Mouse (Mus musculus) heart, postnatal 10 days (tissue): ENCODE measurements at regions not wholly inside any gene's neighbourhood (a gene's known extent, or its start where the extent isn't known, plus 50 kb on each side); places are given as distances from the start of the nearest gene placed in this dataset.
A peak's percentile ranks its signal among the peaks of the same experiment; 100 is the strongest.

Experiments used
- DNase-seq, 2 experiments: peaks; one replicate each; pipeline ENCODE4 v3.0.0; 2021
- intact Hi-C: fragments of 180-260 bp; cut with DNase I; formaldehyde crosslinking; loops from one replicate; pipeline ENCODE4 v1.15.1; 2025

DNA sequence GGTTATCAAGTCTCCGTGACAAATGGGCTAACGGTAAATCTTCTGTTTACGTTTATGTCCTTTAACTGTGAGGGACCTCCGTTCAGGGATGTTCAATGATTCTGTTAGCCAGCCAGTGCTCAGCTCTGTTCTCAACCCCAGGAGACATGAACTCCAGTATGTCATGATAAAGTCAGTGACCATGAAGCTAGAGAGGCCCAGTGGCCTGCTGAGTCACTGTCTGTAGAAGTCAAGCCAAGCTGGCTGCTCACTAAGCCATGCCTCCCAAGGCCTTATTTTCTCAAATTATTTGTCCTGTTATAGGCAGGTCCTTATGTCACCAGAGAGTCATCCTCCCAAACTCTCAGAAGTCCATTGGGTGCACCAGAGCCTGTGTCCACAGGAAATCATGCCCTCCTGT is 252.9 kb downstream of the Cog6 start:
- DNase-seq = peak in 1 of 2 experiments; percentile 10
- intact Hi-C loops = no loop called here

DNA sequence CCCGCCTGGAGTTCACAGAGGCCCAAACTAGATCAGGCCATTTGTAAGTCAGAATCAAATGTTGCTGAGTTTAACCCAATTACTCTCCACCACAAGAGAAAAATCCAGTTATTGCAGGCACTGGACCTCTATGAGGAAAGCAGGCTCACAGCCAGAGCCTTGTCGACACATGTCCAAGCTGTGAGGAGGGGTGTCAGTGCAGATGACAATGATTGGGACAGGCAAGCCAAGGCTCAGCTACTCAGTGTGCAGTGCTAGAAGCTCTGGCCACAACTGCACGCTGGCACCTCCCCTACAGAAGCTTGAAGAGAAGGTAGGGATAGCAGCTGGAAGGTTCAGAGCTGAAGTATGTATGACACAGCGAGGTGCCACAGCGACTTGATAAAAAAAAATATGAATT is 253.4 kb downstream of the Cog6 start:
- intact Hi-C loops = no loop called here
- DNase-seq = peak; percentile 14 to 18

DNA sequence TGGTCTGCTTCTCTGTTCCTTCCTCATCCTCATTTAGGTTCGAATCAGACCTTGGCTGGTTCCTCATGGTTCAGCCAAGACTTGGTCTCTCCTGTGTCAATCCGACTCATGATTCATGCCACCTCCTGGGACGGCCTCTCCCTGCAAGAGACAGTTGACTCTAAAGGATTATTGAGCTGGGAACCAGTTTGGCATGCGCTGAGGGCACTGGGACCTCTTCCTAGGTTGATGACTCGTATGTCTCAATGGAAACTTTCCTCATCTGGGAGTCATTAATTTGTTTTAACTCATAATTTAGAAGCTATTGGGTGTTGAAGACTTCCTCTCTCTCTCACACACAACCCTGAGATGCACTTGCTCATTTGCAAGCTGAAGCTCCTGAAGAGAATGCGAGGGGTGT is 254.5 kb downstream of the Cog6 start:
- no peak for DNase-seq
- intact Hi-C loops = no loop called here

DNA sequence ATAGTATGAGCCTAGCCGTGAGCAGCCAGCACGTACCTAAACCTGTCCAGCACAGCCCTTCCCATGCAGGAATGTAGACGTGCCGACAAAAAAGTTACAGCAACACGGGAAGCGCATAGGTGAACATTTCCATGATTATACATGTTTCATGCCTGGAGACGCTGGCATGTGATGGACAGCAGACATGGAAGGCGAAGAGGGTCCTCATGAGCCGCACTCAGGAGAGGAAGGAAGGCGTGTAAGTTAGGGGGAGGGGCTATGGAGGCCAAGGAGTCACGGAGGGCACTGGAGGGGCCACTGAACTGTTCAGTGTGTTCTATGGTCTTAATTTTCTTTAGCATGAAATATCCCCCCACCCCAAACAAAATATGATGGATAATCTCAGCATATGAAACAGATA is 257.2 kb downstream of the Cog6 start:
- intact Hi-C loops = loop anchor here (5.0 kb wide), 1 partner anchor 128 kb away; no protein-coding TSS in a partner anchor

DNA sequence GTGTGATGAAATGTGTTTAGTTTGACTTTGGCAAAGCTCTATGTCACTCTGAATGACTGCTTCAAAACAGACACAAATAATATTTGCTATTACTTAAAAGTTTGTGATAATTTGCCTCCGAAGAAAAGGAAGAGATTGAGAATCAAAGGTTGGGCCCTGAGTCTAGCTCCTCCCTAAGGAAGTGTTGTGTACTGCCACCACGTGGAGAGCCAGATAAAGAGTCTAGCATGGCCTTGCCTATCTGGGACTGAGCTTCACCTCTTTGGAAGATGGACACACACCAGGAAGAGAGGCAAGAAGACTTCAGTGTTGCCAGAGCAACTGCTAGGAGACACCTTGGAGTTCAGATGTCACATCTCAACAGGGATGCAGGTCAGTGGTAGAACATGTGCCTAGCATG is 258.5 kb downstream of the Cog6 start:
- peak; percentile 56 to 59 for DNase-seq
- intact Hi-C loops = loop anchor here (1.0 to 5.0 kb wide), 2 partner anchors 126 to 496 kb away; no protein-coding TSS in a partner anchor

More for the DNA sequence above, 257.2 kb downstream of the Cog6 start:
- no peak for DNase-seq

DNA sequence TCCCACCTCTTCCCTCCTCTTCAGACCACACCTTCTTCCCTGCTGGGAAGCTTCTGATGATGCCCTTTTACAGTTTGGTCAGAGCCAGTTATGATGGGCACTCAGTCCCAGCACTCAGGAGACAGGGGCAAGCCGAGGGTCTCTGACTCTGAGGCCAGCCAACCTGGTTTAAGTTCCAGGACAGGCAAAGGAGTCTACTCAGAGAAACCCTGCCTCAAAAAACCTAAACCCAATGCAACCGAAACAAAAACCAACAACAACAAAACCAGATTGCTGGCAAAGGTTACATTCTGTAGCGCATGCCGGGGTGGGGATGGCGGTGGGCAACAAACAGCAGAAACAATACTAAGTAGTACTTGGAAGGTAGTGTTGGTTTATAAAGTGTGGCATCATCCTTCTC is 260.2 kb downstream of the Cog6 start:
- DNase-seq = no peak
- intact Hi-C loops = loop anchor here (5.0 kb wide), 1 partner anchor 125 kb away; no protein-coding TSS in a partner anchor

DNA sequence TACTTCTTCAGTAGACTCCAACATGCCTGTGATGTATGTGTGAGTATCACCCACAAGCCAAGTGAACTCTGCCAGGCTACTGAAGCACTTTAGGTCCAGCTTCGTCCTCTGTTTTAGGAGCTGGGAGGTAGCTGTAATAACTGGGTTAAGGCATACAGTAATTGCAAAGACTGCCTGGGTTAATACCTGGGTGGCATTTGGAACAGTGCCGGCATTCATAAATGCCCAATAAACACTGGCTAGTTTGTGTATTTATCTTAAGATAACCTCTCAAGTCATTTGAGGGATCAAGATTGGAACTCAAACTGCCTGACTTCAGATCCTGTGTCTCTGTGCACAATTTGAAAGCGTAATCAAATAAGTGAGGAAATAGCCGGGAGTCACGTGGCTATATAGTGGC is 261.0 kb downstream of the Cog6 start:
- intact Hi-C loops = loop anchor here (5.0 kb wide), 1 partner anchor 124 kb away; no protein-coding TSS in a partner anchor

DNA sequence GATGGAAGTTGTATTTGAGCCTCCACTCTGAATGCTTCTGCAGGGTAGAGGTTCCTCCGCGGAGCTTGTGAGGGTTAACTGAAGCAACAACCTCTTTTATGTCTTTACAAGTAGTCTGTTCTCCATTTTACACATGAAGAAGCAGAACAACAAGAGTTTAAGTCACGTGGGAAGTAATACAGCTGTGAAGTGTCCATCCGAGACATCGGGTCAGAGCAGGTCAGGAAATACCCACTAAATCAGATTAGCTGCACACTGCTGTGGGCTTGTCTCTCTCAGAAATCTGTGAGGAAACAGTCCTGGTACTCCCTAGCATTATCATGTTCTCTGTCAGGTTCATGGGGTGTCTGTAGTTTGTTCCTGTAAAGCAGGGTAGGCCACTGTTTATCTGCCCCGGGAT is 262.1 kb downstream of the Cog6 start:
- DNase-seq = no peak
- intact Hi-C loops = loop anchor here (5.0 kb wide), 1 partner anchor 123 kb away; no protein-coding TSS in a partner anchor

More for the DNA sequence above, 261.0 kb downstream of the Cog6 start:
- DNase-seq = no peak

DNA sequence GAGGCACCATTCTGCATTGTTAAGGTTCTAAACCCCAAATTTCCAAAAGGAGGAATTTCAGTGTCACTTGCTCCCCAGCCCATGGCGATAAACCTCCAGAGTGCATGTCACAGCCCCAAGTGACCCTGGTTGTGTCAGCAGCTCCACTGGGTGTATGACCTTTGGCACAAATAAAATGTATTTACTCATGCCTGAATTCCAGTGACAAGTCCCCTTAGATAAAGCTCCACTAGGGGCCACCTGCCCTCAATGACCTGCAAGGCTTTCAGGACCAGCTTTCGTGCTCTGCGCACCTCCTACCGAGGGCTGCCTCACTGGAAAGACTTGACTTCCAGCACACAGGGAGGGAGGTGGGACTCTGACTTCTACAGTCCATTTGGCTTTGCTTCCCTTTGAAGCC is 262.6 kb downstream of the Cog6 start:
- intact Hi-C loops = no loop called here
- DNase-seq = peak in 1 of 2 experiments; percentile 9

DNA sequence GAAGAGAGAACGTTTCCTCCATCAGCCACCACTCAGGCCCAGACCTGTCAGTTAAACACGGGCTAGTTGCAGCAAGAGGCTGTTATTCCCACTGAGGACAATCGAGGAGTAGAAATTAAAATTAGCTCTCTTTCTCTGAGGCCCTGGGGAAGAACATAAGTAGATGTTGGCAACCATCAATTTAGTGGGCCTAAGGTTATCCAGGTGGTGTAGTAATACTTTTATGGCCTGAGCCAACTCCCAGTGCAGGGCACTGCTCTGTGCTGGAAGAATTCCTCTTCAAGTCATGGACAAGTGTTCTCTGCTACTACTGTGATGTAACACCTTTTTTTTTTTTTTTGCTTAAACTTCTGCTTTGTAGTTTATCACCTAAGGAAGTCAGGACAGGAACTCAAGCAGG is 270.1 kb downstream of the Cog6 start:
- intact Hi-C loops = no loop called here
- no peak for DNase-seq

DNA sequence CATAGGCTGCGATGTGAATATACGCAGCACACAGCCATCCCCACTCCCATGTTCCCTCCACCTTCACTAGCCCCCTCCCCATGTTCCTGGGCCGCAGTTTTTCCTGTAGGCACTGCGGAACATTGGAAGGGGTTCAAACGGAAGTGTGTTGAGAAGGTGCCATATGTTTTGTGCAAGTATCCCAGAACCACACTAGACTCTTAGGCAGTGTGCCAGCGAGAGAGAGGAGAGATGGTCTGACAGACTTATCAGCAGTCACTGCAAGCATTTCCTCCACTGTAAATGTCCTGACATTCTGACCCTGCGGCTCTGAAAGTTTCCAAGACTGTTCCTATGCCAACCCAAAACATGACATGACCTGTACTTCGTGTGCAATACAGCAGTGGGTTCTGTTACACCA is 272.7 kb downstream of the Cog6 start:
- intact Hi-C loops = loop anchor here (5.0 kb wide), 1 partner anchor 102 kb away; no protein-coding TSS in a partner anchor
- DNase-seq = peak; percentile 37 to 46

DNA sequence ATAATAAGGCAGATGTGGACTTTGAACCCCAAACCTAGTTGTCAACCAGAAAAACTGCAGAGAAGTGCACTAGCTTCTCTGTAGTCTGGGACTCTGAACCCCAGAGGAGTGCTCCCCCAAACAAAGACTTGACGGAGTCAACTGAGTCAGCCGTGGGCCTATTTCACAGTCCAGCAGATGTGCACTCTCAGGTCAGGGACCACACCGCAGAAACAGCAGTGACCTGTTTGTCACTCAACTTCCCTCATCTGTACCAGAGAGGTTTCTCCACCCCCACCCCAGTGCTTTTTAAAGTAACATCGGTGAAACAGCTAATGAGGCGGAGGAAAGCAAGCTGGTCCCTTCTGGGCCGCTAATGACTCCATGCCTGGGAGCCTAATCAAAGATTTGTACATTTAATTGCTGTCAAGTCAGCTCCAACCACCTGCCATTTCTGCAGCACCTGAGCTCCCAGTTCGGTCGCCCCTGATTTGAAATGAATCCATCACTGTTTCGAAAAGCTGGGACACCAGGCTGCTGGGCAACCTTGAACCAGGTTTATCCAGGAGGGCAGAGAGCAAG is 276.5 kb downstream of the Cog6 start:
- DNase-seq = no peak
- intact Hi-C loops = loop anchor here (5.0 kb wide), 1 partner anchor 98 kb away; no protein-coding TSS in a partner anchor

DNA sequence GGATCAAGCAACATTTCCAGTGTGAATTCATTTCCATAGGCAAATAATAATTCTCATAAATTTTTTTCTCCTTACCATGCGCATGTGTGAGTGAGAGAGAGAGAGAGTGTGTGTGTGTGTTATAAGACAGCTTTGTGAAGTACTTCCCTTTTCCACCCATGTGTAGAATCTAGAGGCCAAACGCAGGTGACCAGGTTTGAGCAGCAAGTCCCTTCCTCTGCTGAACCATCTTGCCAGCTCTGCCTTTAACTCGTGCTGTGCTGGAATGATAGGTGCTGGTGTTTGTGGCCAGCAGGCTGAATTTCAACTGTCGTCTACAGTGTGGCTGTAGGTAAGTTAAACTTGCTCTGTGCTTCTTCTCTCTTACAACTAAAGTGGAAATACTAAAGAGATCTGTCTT is 277.5 kb downstream of the Cog6 start:
- intact Hi-C loops = no loop called here
- DNase-seq = no peak

DNA sequence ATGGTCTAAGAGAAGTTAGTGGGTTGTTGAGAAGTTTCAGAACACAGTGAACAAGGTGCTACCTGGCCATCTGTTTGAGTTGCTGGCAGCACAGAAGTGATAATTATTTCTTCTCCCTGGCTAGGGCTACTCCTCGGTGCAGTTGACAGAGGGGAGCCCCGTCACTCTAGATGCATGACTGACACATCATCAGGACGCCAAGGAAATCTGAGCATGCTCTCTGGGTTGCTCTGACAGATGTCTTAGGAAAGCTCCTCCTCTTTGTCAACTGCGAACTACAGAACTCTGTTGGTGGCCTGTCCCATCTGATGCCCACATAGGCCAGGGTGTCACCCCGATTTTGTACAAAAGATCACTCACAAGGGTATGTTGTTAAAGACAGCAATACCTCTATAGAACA is 278.7 kb downstream of the Cog6 start:
- intact Hi-C loops = no loop called here
- DNase-seq = no peak

DNA sequence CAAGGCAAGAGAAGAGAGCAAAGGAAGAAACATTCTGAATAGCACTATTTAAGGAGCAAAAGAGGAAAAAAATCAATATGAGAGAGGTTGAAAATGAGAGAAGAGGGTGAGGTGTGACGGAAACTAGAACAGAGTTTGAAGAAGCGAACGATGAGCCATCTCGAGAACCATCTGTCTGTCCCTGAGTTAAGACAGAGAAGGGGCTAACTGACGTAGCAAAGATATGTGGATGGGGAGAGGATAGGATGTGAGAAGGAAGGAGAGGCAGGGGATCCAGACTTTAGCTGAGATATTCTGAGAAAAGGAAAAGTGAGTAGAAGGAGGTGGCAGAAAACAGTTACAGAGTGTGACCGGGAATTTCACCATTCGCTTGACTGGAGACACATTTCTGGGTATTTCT is 281.1 kb downstream of the Cog6 start:
- DNase-seq = no peak
- intact Hi-C loops = no loop called here

DNA sequence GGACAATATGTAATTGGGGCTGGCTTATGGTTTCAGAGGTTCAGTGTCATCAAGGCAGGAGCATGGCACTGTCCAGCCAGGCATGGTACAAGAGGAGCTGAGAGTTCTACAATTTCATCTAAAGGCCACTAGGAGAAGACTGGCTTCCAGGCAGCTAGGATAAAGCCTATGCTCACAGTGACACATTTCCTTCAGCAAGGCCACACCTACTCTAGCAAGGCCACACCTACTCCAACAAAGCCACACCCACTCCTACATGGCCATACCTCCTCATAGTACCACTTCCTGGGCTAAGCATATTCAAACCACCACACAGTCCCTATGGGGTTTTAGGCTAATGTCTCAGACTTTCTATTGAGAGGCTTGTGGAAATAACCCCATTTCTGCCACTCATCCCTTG is 285.1 kb downstream of the Cog6 start:
- intact Hi-C loops = no loop called here
- no peak for DNase-seq

DNA sequence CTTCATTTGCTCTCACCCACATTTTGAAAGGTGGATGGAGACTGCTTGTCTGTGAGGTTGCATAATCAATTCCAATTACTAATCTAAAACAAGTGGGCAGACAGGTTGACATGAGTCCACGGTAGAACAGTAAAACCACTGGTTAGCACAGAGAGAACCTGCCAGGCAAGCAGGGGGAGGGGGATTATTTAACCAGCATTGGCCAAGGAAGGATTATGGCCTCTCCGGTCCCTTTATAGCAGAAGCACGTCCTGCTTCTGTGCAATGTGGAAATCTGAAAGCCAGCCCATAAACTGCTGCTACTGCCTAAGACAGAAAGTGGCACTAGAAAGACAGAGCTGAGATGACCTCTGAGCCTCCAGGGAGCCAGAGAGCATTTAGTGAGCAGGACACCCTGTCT is 285.5 kb downstream of the Cog6 start:
- intact Hi-C loops = no loop called here
- no peak for DNase-seq

DNA sequence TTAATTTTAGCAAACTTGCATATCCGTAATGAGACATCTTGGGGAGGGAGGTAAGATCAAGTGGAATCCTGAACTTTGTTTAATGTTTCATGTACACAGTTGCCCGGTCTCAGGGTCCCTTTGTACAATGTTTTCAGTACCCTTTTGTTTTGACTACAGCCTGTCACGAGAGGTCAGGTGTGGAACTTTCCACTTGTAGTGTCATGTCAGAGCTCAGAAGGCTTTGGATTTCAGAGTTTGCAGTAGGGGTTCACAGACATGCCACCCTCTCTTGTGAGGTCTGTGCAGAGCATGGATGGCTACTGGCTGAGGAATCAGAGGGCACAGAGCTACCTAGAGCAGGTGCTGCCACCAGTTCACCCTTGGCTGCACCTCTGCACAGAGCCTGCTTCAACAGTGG is 287.3 kb downstream of the Cog6 start:
- DNase-seq = no peak
- intact Hi-C loops = no loop called here

DNA sequence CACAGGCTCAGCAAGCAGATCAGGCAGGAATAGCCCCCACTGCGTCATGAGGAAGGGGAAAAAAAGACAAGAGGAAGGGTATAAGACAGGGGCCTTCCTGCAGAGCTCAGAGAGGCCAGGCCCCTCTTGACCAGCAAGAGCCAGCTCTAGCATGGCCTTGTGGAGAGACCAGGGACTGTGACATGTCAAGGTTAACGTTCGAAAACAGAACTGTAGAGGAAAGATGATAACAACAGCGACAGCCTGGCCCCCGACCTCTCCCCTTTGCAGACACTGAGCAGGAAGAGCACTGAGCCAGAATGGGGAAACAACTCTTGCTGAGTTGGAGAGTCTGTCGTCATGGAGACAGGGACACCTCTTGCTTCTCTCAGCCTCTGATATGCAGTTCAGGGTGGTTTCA is 288.2 kb downstream of the Cog6 start:
- DNase-seq = no peak
- intact Hi-C loops = no loop called here

DNA sequence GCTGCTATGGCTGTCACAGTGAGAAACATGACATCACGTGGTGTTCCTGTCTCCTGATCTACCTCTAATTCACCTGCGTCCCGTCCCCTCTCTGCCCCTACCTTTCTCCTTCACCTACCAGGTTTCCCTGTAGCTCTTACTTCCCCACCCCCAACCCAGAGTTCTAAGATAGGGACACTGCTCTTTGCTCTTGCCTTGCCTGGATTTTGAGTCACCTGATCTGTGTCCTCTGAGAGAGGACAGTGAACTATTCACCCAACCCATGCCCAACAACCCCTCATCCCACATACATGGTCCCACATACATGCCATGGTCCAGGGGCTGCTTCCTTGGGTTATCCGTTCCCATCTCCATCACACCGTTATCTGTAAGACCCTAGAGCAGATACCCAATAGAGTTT is 288.6 kb downstream of the Cog6 start:
- intact Hi-C loops = no loop called here
- DNase-seq = no peak

DNA sequence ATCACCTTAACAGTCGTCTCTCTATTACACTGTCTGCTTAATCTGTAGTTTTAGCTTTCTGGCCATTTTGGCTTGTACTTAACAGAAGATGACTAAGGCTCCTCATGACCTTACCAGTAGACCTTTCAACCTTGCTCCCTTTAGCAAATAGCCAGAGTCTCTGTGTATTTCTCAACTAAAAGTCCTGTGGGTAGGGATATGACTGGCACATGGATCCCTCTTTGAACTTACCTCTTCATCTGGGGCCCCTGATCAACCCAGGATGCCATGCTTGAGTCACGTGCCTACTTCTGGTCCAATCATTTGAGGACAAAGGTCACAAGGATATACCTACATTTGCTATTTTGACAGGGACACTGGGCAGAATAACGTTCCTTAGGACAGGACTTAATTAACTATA is 292.7 kb downstream of the Cog6 start:
- no peak for DNase-seq
- intact Hi-C loops = no loop called here

DNA sequence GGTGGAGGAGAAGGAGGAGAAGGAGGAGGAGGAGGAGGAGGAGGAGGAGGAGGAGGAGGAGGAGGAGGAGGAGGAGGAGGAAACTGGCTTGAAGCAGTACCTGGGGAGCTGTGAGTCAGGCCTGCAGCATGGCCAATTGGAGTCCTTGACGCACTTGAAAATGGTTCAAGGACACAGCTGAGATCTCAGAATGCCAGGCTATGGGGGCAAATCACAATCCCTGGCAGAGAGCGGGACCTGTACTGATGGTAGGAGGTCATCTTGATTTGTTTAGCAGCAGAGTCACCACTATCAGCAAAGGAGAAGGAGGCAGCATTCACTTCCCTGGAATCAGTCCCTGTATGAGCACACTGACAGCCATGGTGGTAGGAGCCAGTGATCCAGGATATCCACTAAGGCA is 294.1 kb downstream of the Cog6 start:
- intact Hi-C loops = no loop called here

DNA sequence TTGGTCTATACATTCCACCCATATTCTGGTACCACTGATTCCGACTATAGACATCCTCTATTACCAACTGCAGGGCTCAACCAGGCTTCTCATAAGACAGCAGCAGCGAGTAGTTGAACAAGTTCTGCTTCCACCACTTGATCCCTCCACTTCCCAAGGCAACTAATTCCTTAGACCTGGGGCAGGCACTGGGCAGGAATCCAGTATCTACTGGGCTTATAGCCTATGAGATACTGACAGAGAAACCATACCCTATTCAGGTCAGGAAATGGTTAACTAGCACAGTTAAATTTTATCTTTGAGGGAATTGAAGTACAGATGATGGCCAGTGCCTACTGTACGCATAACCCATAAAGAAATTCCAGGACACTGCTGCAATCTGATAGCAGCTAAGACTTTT is 297.9 kb downstream of the Cog6 start:
- DNase-seq = no peak

More for the DNA sequence above, 294.1 kb downstream of the Cog6 start:
- no peak for DNase-seq

More for the DNA sequence above, 297.9 kb downstream of the Cog6 start:
- intact Hi-C loops = no loop called here
